Mouse (Mus musculus): ENCODE results near the gene Nup153. TPM values are rescaled to one million over a fixed set of nuclear protein-coding genes. Genes with fewer than 3 reads are reported as not detected.

The Nup153 gene
- polyA plus RNA-seq, 1 experiment: 18.4 TPM

DNA sequence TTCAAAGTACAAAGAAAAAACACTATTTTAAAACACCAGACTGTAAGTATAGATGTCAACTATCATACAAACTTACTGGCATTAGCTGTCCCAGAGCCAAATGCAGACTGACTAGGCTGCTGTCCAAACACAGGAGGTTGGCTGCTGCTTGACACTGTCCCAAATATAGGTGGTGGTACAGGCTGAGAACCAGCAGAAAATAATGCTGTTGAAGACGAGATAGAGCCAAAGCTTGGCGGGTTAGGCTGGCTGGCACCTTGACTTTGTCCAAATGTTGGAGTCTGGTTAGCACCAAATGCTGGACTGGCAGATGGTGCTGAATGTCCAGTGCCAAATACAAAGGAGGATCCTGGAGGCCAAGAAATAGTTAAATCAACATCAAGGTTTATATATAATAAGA, 44.8 kb downstream of the Nup153 start:
- peaks cover 84% of the 10 kb centered on the region for H3K36me3 ChIP-seq (ENCODE audit: control insufficient read depth, insufficient read depth)
- TF ChIP-seq FOSL1 (IDR thresholded peaks at IDR 0.05; ENCODE audit: insufficient read depth, low read length, poor library complexity, severe bottlenecking): no peak
- no peak for TF ChIP-seq USF1 (IDR thresholded peaks at IDR 0.05; ENCODE audit: low read depth)
- no peak for TF ChIP-seq CEBPB (IDR thresholded peaks at IDR 0.05; ENCODE audit: low read depth)
- TF ChIP-seq MYOD1 (IDR thresholded peaks at IDR 0.05; ENCODE audit: control insufficient read depth, insufficient read length, low read depth): no peak
- no peak for TF ChIP-seq MAX (IDR thresholded peaks at IDR 0.05)
- TF ChIP-seq CTCF (IDR thresholded peaks at IDR 0.05; ENCODE audit: control insufficient read depth, insufficient read depth, insufficient read length): no peak
- TF ChIP-seq MYOG (IDR thresholded peaks at IDR 0.05; ENCODE audit: control insufficient read depth, extremely low read depth, insufficient read length): no peak
- H3ac ChIP-seq (ENCODE audit: control insufficient read depth, insufficient read length, low read depth): no peak overlapping the region
- peaks cover 16% of the 10 kb centered on the region for H3K79me3 ChIP-seq (ENCODE audit: low read depth)
- H3K27me3 ChIP-seq (ENCODE audit: control insufficient read depth, insufficient read depth, insufficient read length): no peaks in the 10 kb centered on the region
- peaks cover 49% of the 10 kb centered on the region for H3K79me2 ChIP-seq (ENCODE audit: control insufficient read depth, insufficient read depth)
- H3K4me3 ChIP-seq (ENCODE audit: insufficient read depth, poor library complexity, severe bottlenecking): no peak overlapping the region

GRCm38 (mm10) chr13:46677721-46678120, 50.0 kb downstream of the Nup153 start:
- no peak overlapping the region for H3ac ChIP-seq (ENCODE audit: control insufficient read depth, insufficient read length, low read depth)
- no peak for TF ChIP-seq FOSL1 (IDR thresholded peaks at IDR 0.05; ENCODE audit: insufficient read depth, low read length, poor library complexity, severe bottlenecking)
- no peak for TF ChIP-seq MAX (IDR thresholded peaks at IDR 0.05)
- TF ChIP-seq CEBPB (IDR thresholded peaks at IDR 0.05; ENCODE audit: low read depth): no peak
- TF ChIP-seq MYOG (IDR thresholded peaks at IDR 0.05; ENCODE audit: control insufficient read depth, extremely low read depth, insufficient read length): no peak
- no peak for TF ChIP-seq USF1 (IDR thresholded peaks at IDR 0.05; ENCODE audit: low read depth)
- no peak for TF ChIP-seq CTCF (IDR thresholded peaks at IDR 0.05; ENCODE audit: control insufficient read depth, insufficient read depth, insufficient read length)
- TF ChIP-seq MYOD1 (IDR thresholded peaks at IDR 0.05; ENCODE audit: control insufficient read depth, insufficient read length, low read depth): no peak
- H3K4me3 ChIP-seq (ENCODE audit: insufficient read depth, poor library complexity, severe bottlenecking): no peak overlapping the region
- peaks cover 74% of the 10 kb centered on the region for H3K36me3 ChIP-seq (ENCODE audit: control insufficient read depth, insufficient read depth)
- H3K27me3 ChIP-seq (ENCODE audit: control insufficient read depth, insufficient read depth, insufficient read length): no peaks in the 10 kb centered on the region
- no peaks in the 10 kb centered on the region for H3K79me3 ChIP-seq (ENCODE audit: low read depth)
- H3K79me2 ChIP-seq (ENCODE audit: control insufficient read depth, insufficient read depth): no peaks in the 10 kb centered on the region

DNA sequence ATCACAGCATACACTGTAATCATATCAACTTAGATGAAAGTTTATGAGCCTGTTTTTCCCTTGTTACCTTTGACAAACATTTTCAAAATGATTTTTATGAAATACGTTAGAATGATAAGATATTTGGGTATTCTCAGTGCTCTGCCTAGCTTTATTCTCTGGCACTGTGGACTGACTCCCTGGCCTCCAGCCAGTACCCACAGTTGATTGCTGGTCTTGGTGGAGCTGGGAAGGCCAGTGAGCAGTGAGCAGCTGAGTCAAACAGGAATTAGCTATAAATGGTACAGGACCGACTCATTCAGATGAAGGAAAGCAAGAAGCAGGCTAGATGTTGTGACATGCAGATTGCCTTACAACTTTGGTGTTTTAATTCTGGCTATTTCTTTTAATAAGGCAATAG, 53.1 kb downstream of the Nup153 start:
- Histone ChIP-seq H3ac (ENCODE audit: control insufficient read depth, insufficient read length, low read depth) (no peak overlapping the region), H3K4me3 (ENCODE audit: insufficient read depth, poor library complexity, severe bottlenecking) (no peak overlapping the region), H3K79me2 (ENCODE audit: control insufficient read depth, insufficient read depth) (no peaks in the 10 kb centered on the region), H3K79me3 (ENCODE audit: low read depth) (peaks cover 1% of the 10 kb centered on the region), H3K27me3 (ENCODE audit: control insufficient read depth, insufficient read depth, insufficient read length) (no peaks in the 10 kb centered on the region), H3K36me3 (ENCODE audit: control insufficient read depth, insufficient read depth) (peaks cover 56% of the 10 kb centered on the region)
- TF ChIP-seq USF1 (IDR thresholded peaks at IDR 0.05; ENCODE audit: low read depth) (no peak), MAX (IDR thresholded peaks at IDR 0.05) (no peak)

DNA sequence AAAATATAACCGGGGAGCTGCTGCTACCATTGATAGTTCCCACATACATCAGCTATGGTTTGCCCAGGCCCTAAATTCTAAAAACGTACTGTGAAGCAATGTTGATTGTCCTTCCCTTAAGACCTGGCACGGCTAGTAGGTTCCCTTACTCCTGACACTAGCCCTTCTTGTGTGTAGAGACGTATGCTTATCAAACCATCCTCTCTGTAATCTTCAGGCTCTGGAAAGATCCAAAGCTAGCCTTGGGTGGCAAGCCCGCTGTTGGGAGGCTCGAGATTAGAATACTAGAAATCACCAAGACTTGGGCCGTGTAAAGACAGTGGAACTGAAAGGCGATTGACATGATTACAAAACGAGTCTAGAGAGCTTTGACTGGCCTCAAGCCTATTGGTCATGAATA, 57.2 kb downstream of the Nup153 start:
- Histone ChIP-seq H3K79me2 (ENCODE audit: control insufficient read depth, insufficient read depth) (no peaks in the 10 kb centered on the region), H3K4me3 (ENCODE audit: insufficient read depth, poor library complexity, severe bottlenecking) (peak overlapping the region; percentile 74), H3K79me3 (ENCODE audit: low read depth) (peaks cover 1% of the 10 kb centered on the region), H3K27me3 (ENCODE audit: control insufficient read depth, insufficient read depth, insufficient read length) (no peaks in the 10 kb centered on the region), H3ac (ENCODE audit: control insufficient read depth, insufficient read length, low read depth) (no peak overlapping the region), H3K36me3 (ENCODE audit: control insufficient read depth, insufficient read depth) (peaks cover 24% of the 10 kb centered on the region)
- no peak for TF ChIP-seq FOSL1 (IDR thresholded peaks at IDR 0.05; ENCODE audit: insufficient read depth, low read length, poor library complexity, severe bottlenecking)
- TF ChIP-seq CEBPB (IDR thresholded peaks at IDR 0.05; ENCODE audit: low read depth): no peak
- no peak for TF ChIP-seq CTCF (IDR thresholded peaks at IDR 0.05; ENCODE audit: control insufficient read depth, insufficient read depth, insufficient read length)
- no peak for TF ChIP-seq MYOD1 (IDR thresholded peaks at IDR 0.05; ENCODE audit: control insufficient read depth, insufficient read length, low read depth)
- no peak for TF ChIP-seq USF1 (IDR thresholded peaks at IDR 0.05; ENCODE audit: low read depth)
- no peak for TF ChIP-seq MAX (IDR thresholded peaks at IDR 0.05)
- no peak for TF ChIP-seq MYOG (IDR thresholded peaks at IDR 0.05; ENCODE audit: control insufficient read depth, extremely low read depth, insufficient read length)

DNA sequence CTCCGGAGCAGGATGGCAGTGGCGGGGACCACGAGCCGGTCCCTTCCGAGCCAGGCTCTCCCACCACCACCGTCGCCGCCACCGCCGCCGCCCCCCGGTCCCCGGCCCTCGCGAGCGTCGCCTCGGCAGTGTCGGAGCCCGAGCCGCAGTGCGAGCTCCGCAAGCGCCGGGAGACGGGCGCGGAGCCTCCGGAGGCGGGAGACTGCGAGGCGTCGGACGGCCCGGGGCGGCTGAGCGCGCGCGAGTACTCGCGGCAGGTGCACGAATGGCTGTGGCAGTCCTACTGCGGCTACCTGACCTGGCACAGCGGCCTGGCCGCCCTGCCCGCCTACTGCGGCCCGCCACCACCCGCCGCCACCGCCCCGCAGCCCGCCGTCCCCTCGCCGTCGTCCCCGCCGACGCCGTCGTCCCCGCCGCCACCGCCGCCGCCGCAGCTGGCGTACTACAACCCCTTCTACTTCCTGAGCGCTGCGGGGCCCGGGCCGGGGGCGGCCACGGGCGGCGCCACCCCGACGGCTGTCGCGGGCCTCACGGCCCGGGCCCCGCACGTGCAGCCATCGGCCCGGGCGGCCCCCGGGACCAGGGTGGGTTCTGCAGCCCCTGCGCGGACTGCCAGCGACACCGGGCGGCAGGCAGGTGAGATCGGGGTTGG, 58.0 kb downstream of the Nup153 start:
- Histone ChIP-seq H3K79me3 (ENCODE audit: low read depth) (peaks cover 1% of the 10 kb centered on the region), H3K27me3 (ENCODE audit: control insufficient read depth, insufficient read depth, insufficient read length) (no peaks in the 10 kb centered on the region), H3K4me3 (ENCODE audit: insufficient read depth, poor library complexity, severe bottlenecking) (peak overlapping the region; percentile 74), H3K36me3 (ENCODE audit: control insufficient read depth, insufficient read depth) (peaks cover 16% of the 10 kb centered on the region), H3K79me2 (ENCODE audit: control insufficient read depth, insufficient read depth) (no peaks in the 10 kb centered on the region), H3ac (ENCODE audit: control insufficient read depth, insufficient read length, low read depth) (peak overlapping the region; percentile 70)
- TF ChIP-seq USF1 (IDR thresholded peaks at IDR 0.05; ENCODE audit: low read depth) (no peak), FOSL1 (IDR thresholded peaks at IDR 0.05; ENCODE audit: insufficient read depth, low read length, poor library complexity, severe bottlenecking) (no peak), CEBPB (IDR thresholded peaks at IDR 0.05; ENCODE audit: low read depth) (no peak), MYOD1 (IDR thresholded peaks at IDR 0.05; ENCODE audit: control insufficient read depth, insufficient read length, low read depth) (no peak), MAX (IDR thresholded peaks at IDR 0.05) (no peak), MYOG (IDR thresholded peaks at IDR 0.05; ENCODE audit: control insufficient read depth, extremely low read depth, insufficient read length) (no peak), CTCF (IDR thresholded peaks at IDR 0.05; ENCODE audit: control insufficient read depth, insufficient read depth, insufficient read length) (no peak)

Data from C2C12 (cell line).